Mouse (Mus musculus): Measurements from ENCODE around the gene Tsnax.

Gene Tsnax

GRCm38 (mm10) chr8:125012695-125013627 is at the start of gene Tsnax:
Tsnax (plus strand) TSS chr8:125012997.
- peak; percentile 90 for DNase-seq

GRCm38 (mm10) chr8:124963246-124963645 is 49.6 kb upstream of the Tsnax start:
- DNase-seq: no peak

- DNase-seq: no peak
Measured at GRCm38 (mm10) chr8:124964966-124965365, 47.8 kb upstream of the Tsnax start.

DNA sequence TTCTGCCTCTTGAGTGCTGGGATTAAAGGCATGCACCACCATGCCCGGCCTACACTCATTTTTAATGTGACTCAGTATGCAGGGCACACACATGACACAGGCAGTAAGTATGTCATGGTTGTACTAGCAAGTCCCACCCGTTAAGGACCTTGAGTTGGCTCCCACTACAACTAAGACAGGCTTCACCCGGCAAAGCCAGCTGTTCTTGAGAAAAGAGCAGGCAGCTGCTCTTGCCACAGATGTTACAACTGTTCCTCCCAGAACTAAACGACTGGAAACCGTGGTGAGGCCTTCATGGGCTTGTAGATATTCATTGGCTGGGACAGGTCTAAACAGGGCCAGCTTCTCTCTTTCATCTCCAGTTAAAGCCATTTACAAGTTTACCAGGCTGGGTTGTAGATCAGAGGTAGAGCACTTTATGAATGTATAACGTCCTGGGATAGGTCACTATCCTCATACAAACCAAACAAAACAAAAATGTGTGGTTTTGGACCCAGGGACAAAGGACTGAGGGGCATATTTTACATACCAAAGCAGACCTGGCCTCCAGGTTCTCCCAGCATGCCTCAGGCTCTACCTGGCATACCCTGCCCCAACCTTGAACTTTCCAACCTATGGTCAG is 42.4 kb upstream of the Tsnax start:
- DNase-seq: peak; percentile 31

DNA sequence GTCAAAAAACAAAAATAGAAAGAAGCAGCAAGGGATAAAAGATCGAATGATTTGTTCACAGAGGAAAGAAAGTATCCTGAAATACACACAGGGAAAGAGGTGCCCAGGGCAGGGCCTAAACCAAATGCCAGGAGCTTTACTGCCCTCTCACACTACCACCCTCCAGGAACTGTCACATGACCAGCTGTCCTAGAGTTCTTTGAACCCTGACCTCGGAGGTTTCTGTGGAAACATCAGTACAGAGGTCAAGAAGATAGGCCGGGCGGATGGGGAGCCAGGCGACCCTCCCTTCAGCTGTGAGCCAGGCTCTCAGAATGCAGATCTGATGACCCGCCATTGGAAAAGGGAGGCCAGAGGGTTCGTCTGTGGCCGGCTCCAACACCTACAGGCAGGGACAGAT is 39.6 kb upstream of the Tsnax start:
- no peak for DNase-seq

GRCm38 (mm10) chr8:124974254-124974653 is 38.5 kb upstream of the Tsnax start:
- no peak for DNase-seq

GRCm38 (mm10) chr8:124976211-124976610 is 36.6 kb upstream of the Tsnax start:
- DNase-seq: no peak

GRCm38 (mm10) chr8:124978026-124978425 is 34.8 kb upstream of the Tsnax start:
- DNase-seq: peak; percentile 40

GRCm38 (mm10) chr8:124980036-124980435 is 32.8 kb upstream of the Tsnax start:
- DNase-seq: peak; percentile 24

- no peak for DNase-seq
Measured at GRCm38 (mm10) chr8:124980828-124981227, 32.0 kb upstream of the Tsnax start.

- DNase-seq: no peak
Measured at GRCm38 (mm10) chr8:124990923-124991667, 21.7 kb upstream of the Tsnax start.

DNA sequence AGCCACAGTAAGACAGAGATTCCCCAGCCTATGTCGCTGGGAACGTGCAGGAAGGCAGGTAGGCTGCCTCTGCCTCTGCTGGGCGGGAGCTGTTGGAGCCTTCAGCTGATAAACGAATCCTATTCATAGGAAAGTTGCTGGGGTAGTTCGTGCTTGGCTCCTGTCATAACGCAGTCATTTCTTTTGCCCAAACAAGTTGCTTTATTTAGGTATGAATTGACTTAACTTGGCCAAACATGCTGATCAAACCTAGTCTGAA is 21.2 kb upstream of the Tsnax start:
- no peak for DNase-seq

- DNase-seq: no peak
Measured at GRCm38 (mm10) chr8:124995776-124996175, 17.0 kb upstream of the Tsnax start.

- DNase-seq: no peak
Measured at GRCm38 (mm10) chr8:125024085-125024484, 11.3 kb downstream of the Tsnax start.

DNA sequence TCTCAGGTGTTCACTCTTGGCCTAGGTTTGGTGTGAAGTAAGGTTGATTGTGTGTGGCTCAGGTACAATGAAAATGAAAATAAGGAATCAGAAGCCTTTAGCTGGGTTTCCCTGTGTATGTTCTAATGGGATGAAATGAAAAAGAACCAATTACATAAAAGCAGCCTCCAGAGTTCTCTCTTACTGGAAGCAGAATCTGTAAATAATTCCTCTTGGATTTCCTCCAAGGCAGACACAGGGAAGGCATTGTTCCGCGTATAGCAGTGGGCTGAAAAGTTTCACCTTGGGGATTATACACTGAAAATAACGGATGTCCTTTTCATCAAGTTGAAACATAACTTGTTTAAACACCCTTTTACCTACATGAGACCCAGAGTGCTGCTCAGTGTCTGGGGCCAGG is 14.4 kb downstream of the Tsnax start:
- DNase-seq: no peak

DNA sequence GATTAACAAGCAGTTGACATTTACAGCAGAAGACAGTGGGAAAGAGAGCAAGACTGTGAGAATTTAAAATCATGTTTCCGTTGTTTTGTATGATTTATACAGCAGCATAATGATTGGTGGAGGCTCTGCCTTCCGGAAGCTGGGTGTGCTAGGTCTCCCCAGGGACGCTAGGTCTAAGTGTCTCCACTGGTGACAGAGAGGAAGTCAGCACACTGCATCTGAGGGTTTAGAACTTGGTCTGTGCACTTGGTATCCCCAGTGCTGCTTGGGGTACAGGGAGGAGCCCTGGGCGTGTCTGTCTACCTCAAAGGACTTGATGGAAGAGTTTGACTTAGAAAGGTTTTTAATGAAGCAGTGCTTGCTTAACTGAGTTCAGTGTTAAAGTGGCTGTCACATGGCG is 16.0 kb downstream of the Tsnax start:
- DNase-seq: no peak

DNA sequence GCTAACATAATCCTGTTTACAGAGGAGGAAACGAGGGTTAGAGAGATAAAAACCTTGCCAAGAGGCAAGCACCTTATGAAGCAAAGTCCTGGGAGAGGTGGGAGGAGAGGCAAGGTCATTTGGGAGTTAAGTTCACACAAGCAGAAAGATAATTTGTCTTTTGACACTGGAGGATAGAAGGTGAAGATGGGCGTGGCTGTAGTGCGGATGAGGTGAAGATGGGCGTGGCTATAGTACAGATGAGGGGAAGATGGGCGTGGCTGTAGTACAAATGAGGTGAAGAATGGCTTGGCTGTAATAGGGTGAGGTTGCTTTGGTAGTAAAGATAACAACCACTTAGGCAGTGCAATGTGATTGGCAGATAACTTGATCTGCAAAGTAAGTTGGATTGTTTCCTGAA is 18.5 kb downstream of the Tsnax start:
- no peak for DNase-seq

GRCm38 (mm10) chr8:125034669-125035068 is 21.9 kb downstream of the Tsnax start:
- DNase-seq: peak; percentile 69

DNA sequence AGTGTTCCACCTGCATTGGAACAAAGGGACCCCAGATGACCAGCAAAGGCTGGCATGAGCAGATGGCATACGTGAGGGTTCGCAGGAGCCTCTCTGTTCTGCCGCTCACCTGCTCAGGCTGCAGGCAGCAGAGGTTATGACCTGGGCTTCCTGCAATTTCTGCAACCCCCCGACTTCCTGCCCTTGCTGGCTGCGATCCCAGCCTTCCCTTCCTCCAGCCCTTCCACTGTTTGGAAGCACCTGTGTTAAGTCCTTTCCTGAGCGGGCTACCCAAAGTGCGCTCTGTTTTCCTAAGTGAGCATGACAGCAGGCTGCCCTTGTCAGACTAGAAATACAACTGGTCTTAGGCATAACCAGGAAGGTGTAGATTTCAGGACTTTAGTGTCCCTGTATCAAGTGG is 24.3 kb downstream of the Tsnax start:
- no peak for DNase-seq

DNA sequence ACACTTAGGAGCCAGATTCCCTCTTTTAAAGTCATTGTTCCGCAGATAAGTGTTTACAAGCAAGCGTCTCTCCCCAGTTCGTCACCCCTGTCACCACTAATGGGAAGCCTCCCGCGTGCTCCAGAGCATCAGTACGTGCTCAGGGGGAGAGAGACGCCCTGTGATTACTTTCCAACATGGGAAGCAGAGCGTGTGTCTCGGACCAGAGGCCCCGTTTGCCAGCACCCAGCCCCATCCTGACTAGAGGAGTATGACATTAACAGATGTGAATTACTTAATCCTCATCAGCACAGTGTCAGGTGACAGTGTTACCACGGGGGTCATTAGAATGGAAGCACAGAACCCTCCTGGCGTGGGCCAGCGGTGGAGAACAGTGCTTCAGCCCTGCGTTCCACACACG is 25.9 kb downstream of the Tsnax start:
- DNase-seq: no peak

DNA sequence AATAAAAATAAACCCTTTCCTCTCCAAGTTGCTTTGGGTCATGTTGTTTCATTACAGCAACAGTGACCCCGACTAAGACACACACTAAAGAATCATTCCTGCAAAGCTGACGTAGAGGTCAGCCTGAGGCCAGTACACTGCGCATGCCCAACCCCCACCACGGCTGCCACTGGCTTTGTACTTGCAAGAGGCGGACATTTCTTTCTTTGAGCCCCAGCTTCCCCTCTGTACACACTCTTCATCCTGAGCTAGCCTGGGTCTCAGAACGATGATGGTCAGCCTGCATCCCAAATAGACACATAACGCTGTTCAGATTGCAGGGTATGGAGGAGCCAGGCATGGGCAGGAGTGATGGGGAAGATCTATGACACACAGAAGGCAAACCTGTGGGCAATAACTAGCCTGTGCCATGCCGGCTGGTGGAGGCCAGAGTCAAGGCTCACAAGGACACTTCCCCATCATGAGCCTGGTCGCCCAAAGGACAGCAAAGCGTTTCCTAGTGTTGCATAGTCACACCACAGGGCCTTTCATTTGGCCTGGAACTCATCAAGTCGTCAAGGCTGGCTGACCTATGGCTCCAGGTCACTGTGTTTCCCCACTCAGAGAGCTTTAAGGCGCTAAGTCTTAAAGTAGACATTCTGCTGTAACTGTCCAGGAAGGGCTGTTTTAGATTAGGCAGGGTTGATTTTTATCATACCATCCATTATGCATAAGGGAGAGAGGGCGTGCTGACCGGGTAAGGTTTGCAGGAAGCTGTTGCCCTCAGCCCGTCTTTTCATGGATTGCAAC is 28.0 kb downstream of the Tsnax start:
- DNase-seq: no peak

- no peak for DNase-seq
Measured at GRCm38 (mm10) chr8:125041496-125041895, 28.7 kb downstream of the Tsnax start.

DNA sequence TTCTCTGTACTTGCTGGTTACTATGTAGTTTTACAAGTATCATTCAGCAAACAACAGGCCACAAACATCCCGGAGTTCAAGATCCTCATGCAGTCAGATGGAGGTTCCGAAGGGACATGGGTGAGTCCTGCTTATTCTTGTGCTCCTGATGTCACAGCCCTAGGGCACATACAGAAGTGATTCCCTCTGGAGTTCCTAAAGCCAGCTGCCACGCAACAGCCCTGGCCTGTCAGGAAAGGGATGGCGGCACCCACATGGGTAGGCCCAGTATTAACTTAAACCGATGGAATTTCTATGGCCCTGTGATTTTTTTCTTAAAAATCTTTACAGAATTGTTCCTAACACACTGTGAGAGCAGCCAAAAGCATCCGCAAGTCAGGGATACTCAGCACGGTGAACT is 30.6 kb downstream of the Tsnax start:
- no peak for DNase-seq
